Comparison of ENCODE assay signal across 8 mouse cellular contexts in the genomic region with DNA sequence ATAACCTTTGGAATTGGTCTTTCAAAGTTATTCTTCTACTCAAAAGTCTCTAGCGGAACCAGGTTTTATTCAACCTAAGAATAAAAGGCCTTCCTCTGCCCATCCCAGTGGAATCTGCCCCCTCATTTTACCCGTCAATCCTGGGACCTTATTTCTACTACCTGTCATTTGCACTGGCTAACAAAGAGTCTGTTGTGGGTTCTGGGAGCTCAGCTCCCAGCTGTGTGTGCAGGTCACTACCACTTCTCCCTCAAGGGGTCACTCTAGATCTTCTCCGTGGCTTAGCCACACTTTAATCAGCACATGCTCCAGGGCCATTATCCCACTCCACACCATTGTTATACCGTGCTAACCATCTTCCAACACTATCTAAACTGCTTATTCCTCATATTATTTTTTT. TPM values are rescaled to one million over a fixed set of nuclear protein-coding genes. Genes with fewer than 3 reads are reported as not detected.
DNase-seq lines count a peak whose midpoint lies in the region; ATAC-seq and TF ChIP-seq lines count a peak whose summit lies in the region.

No protein-coding gene starts in this region.

- H3K27ac ChIP-seq in midbrain, embryonic 13.5 days: no peak overlapping the region
- H3K27ac ChIP-seq in midbrain, embryonic 14.5 days (replicated peaks; ENCODE audit: low read depth, low read length): no peak overlapping the region
- no peak overlapping the region for H3K27ac ChIP-seq in small intestine, adult 2 months (ENCODE audit: insufficient read depth, low read depth, low read length)

- H3K27me3 ChIP-seq in midbrain, embryonic 13.5 days: no peaks in the 10 kb centered on the region
- no peaks in the 10 kb centered on the region for H3K27me3 ChIP-seq in midbrain, embryonic 14.5 days (ENCODE audit: control insufficient read depth, insufficient read depth, low read length)
- H3K27me3 ChIP-seq in small intestine, adult 2 months (ENCODE audit: control insufficient read depth, insufficient read depth, low read length): no peaks in the 10 kb centered on the region

- H3K9me3 ChIP-seq in midbrain, embryonic 13.5 days: no peaks in the 10 kb centered on the region
- 0 out of 2 replicates have a peak, but pooled peaks cover 3% of the 10 kb centered on the region for H3K9me3 ChIP-seq in midbrain, embryonic 14.5 days (ENCODE audit: control insufficient read depth, low read length)

- TF ChIP-seq POLR2A in small intestine, adult 2 months (IDR thresholded peaks at IDR 0.05; ENCODE audit: low read depth, low read length): no peak

- no peak overlapping the region for H3K4me2 ChIP-seq in midbrain, embryonic 13.5 days (replicated peaks)
- H3K4me2 ChIP-seq in midbrain, embryonic 14.5 days (ENCODE audit: low read length): no peak overlapping the region

- 0 out of 2 replicates have a peak, but pooled peaks have one; percentile 34 for ATAC-seq in midbrain, embryonic 13.5 days
- ATAC-seq in midbrain, embryonic 14.5 days (ENCODE audit: low FRiP score, low TSS enrichment): no peak

- H3K9ac ChIP-seq in midbrain, embryonic 13.5 days (replicated peaks): no peak overlapping the region
- H3K9ac ChIP-seq in midbrain, embryonic 14.5 days (replicated peaks; ENCODE audit: low read length): no peak overlapping the region

- H3K36me3 ChIP-seq in midbrain, embryonic 13.5 days: no peaks in the 10 kb centered on the region
- no peaks in the 10 kb centered on the region for H3K36me3 ChIP-seq in midbrain, embryonic 14.5 days (ENCODE audit: control insufficient read depth, insufficient read depth, low read length)
- H3K36me3 ChIP-seq in small intestine, adult 2 months (ENCODE audit: control insufficient read depth, insufficient read depth, low read length): no peaks in the 10 kb centered on the region

- peak; percentile 38; the same call in 1 of the 2 replicates for TF ChIP-seq CTCF in small intestine, adult 2 months (IDR thresholded peaks at IDR 0.05; ENCODE audit: extremely low read depth, insufficient read length, insufficient replicate concordance, low read depth, low read length)

- peaks cover 7% of the 10 kb centered on the region for H3K4me1 ChIP-seq in midbrain, embryonic 13.5 days (replicated peaks)
- no peaks in the 10 kb centered on the region for H3K4me1 ChIP-seq in midbrain, embryonic 14.5 days (ENCODE audit: control insufficient read depth, insufficient read depth, low read length)
- H3K4me1 ChIP-seq in small intestine, adult 2 months (ENCODE audit: control insufficient read depth, insufficient read depth, insufficient read length, low read length): peaks cover 6% of the 10 kb centered on the region; the same call in 1 of the 2 replicates

- no peak overlapping the region for H3K4me3 ChIP-seq in midbrain, embryonic 13.5 days (replicated peaks)
- no peak overlapping the region for H3K4me3 ChIP-seq in midbrain, embryonic 14.5 days (replicated peaks; ENCODE audit: low read depth, low read length)
- no peak overlapping the region for H3K4me3 ChIP-seq in small intestine, adult 2 months (ENCODE audit: low read depth, low read length)

- 40% methylated on average over 4 of the region's 4 CpGs for WGBS in midbrain, embryonic 13.5 days
- 47% methylated on average over 4 of the region's 4 CpGs for WGBS in midbrain, embryonic 14.5 days
- 27% methylated on average over 4 of the region's 4 CpGs for WGBS in small intestine, adult 2 months

- DNase-seq in adrenal gland, postnatal 14 days: peak; percentile 18
- no peak for DNase-seq in adrenal gland, adult 2 months
- no peak for DNase-seq in midbrain, embryonic 14.5 days
- DNase-seq in kidney, adult 8-10 months: peak; percentile 41 to 53
- no peak for DNase-seq in left cerebral cortex, adult 8-10 months (ENCODE audit: low spot score in 2 of 2)
- no peak for DNase-seq in yolk sac, embryonic 10.5 days (ENCODE audit: low spot score)

RNA-seq across cellular contexts. Expression of a gene that starts 26.8 kb away (rescaled TPM):
- 48.0 and 48.2 TPM in 2 replicates for total RNA-seq in adrenal gland, postnatal 14 days (2021)
- total RNA-seq in adrenal gland, adult 2 months (2021): 10 to 100 TPM; 45.4 to 45.5 TPM
- 4.5 and 7.3 TPM in 2 replicates for polyA plus RNA-seq in adrenal gland, adult 2 months (2012; rRNA removed)
- polyA plus RNA-seq in midbrain, embryonic 13.5 days (2015; fragmentation: Nextera tagmentation; extraction: Ambion mirVana): 51.2 and 54.7 TPM in 2 replicates
- polyA plus RNA-seq in midbrain, embryonic 14.5 days (2014; fragmentation: Nextera tagmentation; extraction: Ambion mirVana): 50.3 and 51.8 TPM in 2 replicates
- polyA plus RNA-seq in small intestine, adult 2 months (2012; rRNA removed): 6.7 and 7.5 TPM in 2 replicates
- total RNA-seq in left cerebral cortex, adult 8-10 months (2022): 10 to 100 TPM; 27.6 to 31.7 (median 29.8) TPM

RNA-seq across cellular contexts. Expression of a gene that starts 34.2 kb away (rescaled TPM):
- total RNA-seq in adrenal gland, postnatal 14 days (2021): 39.9 and 43.4 TPM in 2 replicates
- 10 to 100 TPM; 42.7 to 44.4 TPM for total RNA-seq in adrenal gland, adult 2 months (2021)
- 1.5 and 2.3 TPM in 2 replicates for polyA plus RNA-seq in adrenal gland, adult 2 months (2012; rRNA removed)
- 73.6 and 75.6 TPM in 2 replicates for polyA plus RNA-seq in midbrain, embryonic 13.5 days (2015; fragmentation: Nextera tagmentation; extraction: Ambion mirVana)
- polyA plus RNA-seq in midbrain, embryonic 14.5 days (2014; fragmentation: Nextera tagmentation; extraction: Ambion mirVana): 64.1 and 68.6 TPM in 2 replicates
- polyA plus RNA-seq in small intestine, adult 2 months (2012; rRNA removed): 0.71 and 2.3 TPM in 2 replicates
- total RNA-seq in left cerebral cortex, adult 8-10 months (2022): 10 to 100 TPM; 52.6 to 58.3 (median 55.7) TPM

Comparison
In these comparisons a context has a peak if more than half of its experiments do, and no peak if none do; other contexts are left out.
1. DNase-seq: peak in adrenal gland, postnatal 14 days (single experiment) and kidney, adult 8-10 months (2 of 2); none in adrenal gland, adult 2 months (single experiment), midbrain, embryonic 14.5 days (single experiment), left cerebral cortex, adult 8-10 months (0 of 2) and yolk sac, embryonic 10.5 days (single experiment).
2. RNA of a gene that starts 34.2 kb away (polyA plus RNA-seq): 73.6 to 75.6 TPM in midbrain, embryonic 13.5 days and 64.1 to 68.6 TPM in midbrain, embryonic 14.5 days; 1.5 to 2.3 TPM in adrenal gland, adult 2 months and 0.71 to 2.3 TPM in small intestine, adult 2 months; every median in the first group is over 10 times any median in the second.